Mouse (Mus musculus) embryo, embryonic 11.5 days (tissue): ENCODE measurements at regions not wholly inside any gene's neighbourhood (a gene's known extent, or its start where the extent isn't known, plus 50 kb on each side); places are given as distances from the start of the nearest gene placed in this dataset.
A peak's percentile ranks its signal among the peaks of the same experiment; 100 is the strongest.

ENCODE experiments used
- DNase-seq: peaks from one replicate; pipeline ENCODE4 v3.0.0-alpha.2; 2012; ENCODE audit warnings: low read depth, low spot score

- DNase-seq = no peak
Measured at GRCm38 (mm10) chr1:43247609-43248008, 50.8 kb upstream of the Fhl2 start.

- DNase-seq = no peak
Measured at GRCm38 (mm10) chr1:43250281-43250680, 53.5 kb upstream of the Fhl2 start.

- DNase-seq = no peak
Measured at GRCm38 (mm10) chr1:43251356-43251755, 54.6 kb upstream of the Fhl2 start.

GRCm38 (mm10) chr1:43254129-43254528, 57.3 kb upstream of the Fhl2 start:
- DNase-seq = no peak

- DNase-seq = no peak
Measured at GRCm38 (mm10) chr1:43256078-43256477, 59.3 kb upstream of the Fhl2 start.

- DNase-seq = no peak
Measured at GRCm38 (mm10) chr1:43257909-43258308, 61.1 kb upstream of the Fhl2 start.

GRCm38 (mm10) chr1:43259841-43260240, 63.1 kb upstream of the Fhl2 start:
- no peak for DNase-seq

- no peak for DNase-seq
Measured at GRCm38 (mm10) chr1:43260491-43260890, 63.7 kb upstream of the Fhl2 start.

- peak; percentile 70 for DNase-seq
Measured at GRCm38 (mm10) chr1:43264407-43264889, 67.7 kb upstream of the Fhl2 start.

GRCm38 (mm10) chr1:43265699-43266455, 69.1 kb upstream of the Fhl2 start:
- no peak for DNase-seq

GRCm38 (mm10) chr1:43269685-43270084, 72.9 kb upstream of the Fhl2 start:
- no peak for DNase-seq

- DNase-seq = no peak
Measured at GRCm38 (mm10) chr1:43273236-43273868, 76.6 kb upstream of the Fhl2 start.

GRCm38 (mm10) chr1:43291736-43292135, 95.0 kb upstream of the Fhl2 start:
- no peak for DNase-seq

- no peak for DNase-seq
Measured at GRCm38 (mm10) chr1:43292561-43292960, 95.8 kb upstream of the Fhl2 start.

- DNase-seq = no peak
Measured at GRCm38 (mm10) chr1:43294221-43295012, 97.6 kb upstream of the Fhl2 start.

GRCm38 (mm10) chr1:43297579-43297978, 100.8 kb upstream of the Fhl2 start:
- no peak for DNase-seq

GRCm38 (mm10) chr1:43298746-43299145, 102.0 kb upstream of the Fhl2 start:
- no peak for DNase-seq

GRCm38 (mm10) chr1:43299490-43300302, 102.9 kb upstream of the Fhl2 start:
- peak; percentile 26 for DNase-seq

GRCm38 (mm10) chr1:43300676-43301075, 103.9 kb upstream of the Fhl2 start:
- no peak for DNase-seq

GRCm38 (mm10) chr1:43301866-43302571, 105.2 kb upstream of the Fhl2 start:
- DNase-seq = no peak

- DNase-seq = no peak
Measured at GRCm38 (mm10) chr1:43302657-43303056, 105.9 kb upstream of the Fhl2 start.
